Mouse (Mus musculus) heart, postnatal 36 days (tissue): Measurements from ENCODE around the gene Cox17. TPM values are rescaled to one million over a fixed set of nuclear protein-coding genes. Genes with fewer than 3 reads are reported as not detected.
"Not testable (repeated sequence)": the region's sequence is repeated elsewhere in the genome, so short reads cannot be mapped to it uniquely, and the experiment has no call there.

ENCODE experiments used
- DNase-seq, 2 experiments: peaks; one replicate each; pipeline ENCODE4 v3.0.0; 2021 to 2022
- intact Hi-C: fragments of 180-260 bp; cut with DNase I; formaldehyde crosslinking; loops from one replicate; pipeline ENCODE4 v1.15.1; 2025
- total RNA-seq, 2 experiments: library from RNA; stranded (reverse); gene quantifications; 2 replicates each; pipeline ENCODE4 v1.2.3; 2021

Cox17 gene
- 100 to 1,000 TPM; 313 to 334 TPM for total RNA-seq

DNA sequence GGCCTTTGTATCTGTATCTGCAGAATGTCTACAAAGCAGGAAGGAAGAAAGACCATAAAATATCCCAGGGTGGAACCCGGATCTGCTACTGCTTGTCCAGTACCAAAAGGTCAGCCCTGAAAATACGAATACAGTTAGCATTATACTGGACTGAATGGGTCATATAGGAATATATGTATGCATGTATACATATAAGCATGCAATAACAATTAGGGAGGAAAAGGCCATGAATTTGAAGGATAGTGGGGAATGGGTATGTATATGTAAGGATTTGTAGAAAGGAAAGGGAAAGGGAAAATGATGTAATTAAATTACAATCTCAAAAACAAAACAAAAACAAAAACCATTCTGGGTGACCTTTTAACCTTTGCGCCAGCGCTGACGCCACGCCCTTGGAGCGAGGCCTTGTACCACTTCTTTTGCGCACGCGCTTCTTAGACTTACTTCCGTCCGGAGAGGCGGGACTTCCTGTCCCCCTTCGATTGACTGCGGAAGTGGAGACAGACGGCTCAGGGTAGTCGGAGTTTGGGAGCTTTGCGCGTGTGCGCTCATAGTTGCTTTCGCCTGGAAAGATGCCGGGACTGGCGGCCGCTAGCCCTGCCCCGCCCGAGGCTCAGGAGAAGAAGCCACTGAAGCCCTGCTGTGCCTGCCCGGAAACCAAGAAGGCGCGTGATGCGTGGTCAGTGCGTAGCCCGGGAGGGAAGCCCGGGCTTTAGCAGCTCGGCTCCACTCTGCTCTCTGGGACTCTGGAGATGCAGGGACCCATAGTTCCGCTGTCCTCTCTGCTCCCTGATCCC lies at the start of gene Cox17, which contains the start of gene Gm21987:
Cox17 (plus strand) TSS at position 463 of the 797 bp plus-strand sequence.
Gm21987 (plus strand) TSS at position 512 of the 797 bp plus-strand sequence.
- DNase-seq = peak; percentile 93 to 94
- intact Hi-C loops = loop anchor here (1.0 to 10.0 kb wide), 2 partner anchors 106 to 378 kb away; partner anchors contain the start of gene Adprh

DNA sequence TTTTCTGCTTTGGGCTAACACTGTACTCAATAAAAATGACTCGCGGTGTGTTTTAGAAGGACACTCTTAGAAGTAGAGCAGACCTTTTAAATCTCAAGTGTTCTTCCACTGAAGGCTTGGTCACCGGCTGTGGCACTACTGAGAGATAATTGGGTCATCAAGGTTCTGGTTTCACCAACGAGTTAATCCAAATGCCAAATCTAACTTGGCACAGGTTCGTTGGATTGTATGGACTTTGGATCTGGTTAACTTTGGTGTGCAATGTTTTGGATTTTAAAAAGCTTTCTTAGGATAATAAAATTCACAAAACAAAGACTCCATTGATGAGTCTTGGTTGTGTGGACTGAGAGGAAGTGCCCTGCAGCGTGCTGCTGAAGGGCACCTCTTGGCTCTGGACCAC lies 48.4 kb upstream of the Cox17 start:
- no peak for DNase-seq
- intact Hi-C loops = no loop called here

GRCm38 (mm10) chr16:38302367-38302766 lies 44.4 kb upstream of the Cox17 start:
- intact Hi-C loops = no loop called here
- no peak for DNase-seq

DNA sequence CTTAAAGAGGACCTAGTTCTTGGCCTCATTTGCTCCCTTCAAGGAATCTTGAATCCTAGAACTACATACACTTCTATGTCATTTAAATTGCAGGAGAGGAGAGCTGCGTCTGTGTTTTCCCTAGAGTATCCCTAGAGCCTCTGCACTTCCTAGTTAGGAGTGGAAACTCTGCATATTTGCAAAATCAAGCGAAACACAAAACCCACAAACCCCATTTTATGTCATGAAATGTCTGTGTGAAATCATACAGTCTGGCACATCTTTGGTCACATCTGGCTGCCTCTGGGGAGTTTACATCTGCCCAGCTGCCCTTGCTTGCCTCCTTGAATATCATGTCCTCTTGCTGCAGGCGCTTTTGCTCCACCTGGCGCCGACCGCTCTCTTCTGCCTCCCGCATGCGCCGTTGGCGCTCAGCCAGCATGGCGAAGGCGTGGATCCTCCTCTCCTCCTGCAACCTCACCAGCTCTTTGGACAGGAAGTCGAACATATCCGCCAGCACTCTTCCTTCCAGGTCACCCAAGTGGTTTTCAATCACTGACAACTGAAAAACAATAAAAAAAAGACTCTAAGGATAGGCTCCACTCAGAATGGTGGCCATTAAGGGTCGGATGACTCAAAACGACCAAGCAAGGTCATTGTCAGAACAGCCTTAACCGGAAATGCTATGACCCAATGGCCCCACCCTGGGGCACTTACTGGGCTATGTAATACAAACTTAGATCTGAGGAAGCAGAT lies 42.2 kb upstream of the Cox17 start:
- DNase-seq = peak; percentile 14 to 32

DNA sequence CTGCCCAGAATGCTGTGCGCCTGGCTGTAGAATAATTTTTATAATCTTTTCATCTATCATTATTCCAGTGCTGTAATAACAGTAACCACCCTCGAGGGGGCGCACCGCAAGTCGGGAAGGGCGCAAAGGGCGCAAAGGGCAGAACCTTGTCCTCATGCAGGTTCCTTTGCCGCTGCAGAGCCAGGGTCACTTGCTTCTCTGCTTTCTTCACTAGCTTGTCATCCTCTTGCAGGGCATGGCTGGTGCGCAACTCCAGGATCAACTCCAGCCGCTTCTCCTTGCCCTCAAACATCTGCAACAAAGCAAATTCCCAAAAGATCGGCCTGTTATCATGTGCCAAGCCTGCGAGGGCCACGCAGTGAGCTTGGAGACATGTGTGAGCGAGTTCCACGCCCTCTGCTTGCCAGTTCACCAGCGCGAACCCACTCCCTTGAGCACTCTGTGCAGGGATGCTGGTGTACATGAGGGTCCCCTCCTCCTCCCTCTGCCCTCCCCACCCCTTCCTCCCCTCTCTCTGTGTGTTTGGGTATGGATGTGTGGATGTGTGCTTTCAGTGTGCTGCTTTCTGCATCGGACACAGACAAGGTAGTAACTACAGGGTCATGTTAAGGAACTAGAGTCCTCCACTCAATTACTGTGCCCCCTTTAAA lies 40.1 kb upstream of the Cox17 start:
- intact Hi-C loops = no loop called here
- no peak for DNase-seq

More for the DNA sequence above, 42.2 kb upstream of the Cox17 start:
- intact Hi-C loops = no loop called here

GRCm38 (mm10) chr16:38307221-38307605 lies 39.6 kb upstream of the Cox17 start:
- intact Hi-C loops = no loop called here
- no peak for DNase-seq

GRCm38 (mm10) chr16:38307651-38308050 lies 39.1 kb upstream of the Cox17 start:
- no peak for DNase-seq
- intact Hi-C loops = no loop called here

DNA sequence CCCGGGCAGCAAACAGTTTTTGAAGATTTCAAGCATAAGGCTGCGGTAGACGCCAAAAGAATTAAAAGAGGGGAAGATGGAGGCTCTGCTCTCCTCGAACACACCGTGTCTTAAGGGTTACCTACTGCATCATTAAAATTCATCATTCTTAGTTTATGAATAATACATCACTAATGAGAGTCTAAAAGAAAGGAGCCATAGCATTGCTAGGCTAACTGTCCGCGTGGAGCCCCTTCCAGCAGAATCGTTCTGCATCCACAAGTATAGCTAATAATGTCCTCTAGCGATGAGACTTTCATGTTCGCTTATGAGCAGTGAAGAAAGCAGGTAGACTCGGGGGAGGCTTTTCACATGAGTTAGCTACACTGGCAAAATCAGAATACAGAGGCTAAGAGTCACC lies 38.6 kb upstream of the Cox17 start:
- no peak for DNase-seq
- intact Hi-C loops = no loop called here

DNA sequence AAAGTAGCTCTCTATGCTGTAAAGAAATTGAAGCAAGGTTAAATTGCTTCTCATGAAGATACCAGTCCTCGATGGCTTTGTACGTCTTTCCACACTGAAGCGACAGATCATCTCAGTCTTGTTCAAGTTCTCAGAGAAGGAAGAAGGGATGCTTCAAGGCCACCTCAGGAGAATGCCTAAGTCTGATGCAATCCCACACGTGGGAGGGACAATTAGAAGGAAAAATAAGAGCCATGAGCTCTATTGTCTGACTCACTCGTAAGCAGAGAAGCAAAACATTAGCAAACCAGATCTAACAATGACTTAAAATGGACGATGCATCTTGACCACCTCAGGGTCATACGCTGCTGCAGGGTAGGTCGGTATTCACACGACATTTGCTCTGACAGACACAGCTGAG lies 28.3 kb upstream of the Cox17 start:
- intact Hi-C loops = no loop called here
- DNase-seq = no peak

- no peak for DNase-seq
- intact Hi-C loops = no loop called here
These were observed 27.7 kb upstream of the Cox17 start for GRCm38 (mm10) chr16:38319087-38319486.

DNA sequence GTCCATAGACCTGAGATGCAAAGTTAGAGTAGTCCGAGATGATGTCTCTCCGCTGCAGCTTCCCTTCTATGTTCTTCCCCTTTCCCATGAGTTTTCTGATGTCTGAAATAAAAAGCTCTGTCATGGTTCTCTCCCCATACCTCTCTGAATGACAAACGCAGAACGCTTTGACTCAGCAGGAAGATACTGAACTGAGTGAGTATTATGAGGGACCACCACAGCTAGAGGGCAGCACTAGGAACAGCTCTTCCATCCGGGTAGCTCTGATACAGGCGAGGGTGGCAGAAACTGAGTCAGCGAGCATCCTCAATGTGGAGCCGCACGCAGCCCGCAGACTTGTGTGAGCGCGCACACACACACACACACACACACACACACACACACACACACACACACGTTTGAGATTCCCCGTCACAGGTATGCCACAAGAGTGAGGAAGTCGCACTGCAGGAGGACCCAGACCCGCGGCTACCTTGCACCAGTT lies 25.3 kb upstream of the Cox17 start:
- peak; percentile 27 to 43 for DNase-seq
- intact Hi-C loops = no loop called here

- intact Hi-C loops = no loop called here
- DNase-seq = no peak
These were observed 22.5 kb upstream of the Cox17 start for GRCm38 (mm10) chr16:38324311-38324710.

GRCm38 (mm10) chr16:38326778-38327397 lies 19.9 kb upstream of the Cox17 start:
- no peak for DNase-seq
- intact Hi-C loops = no loop called here

- no peak for DNase-seq
- intact Hi-C loops = no loop called here
These were observed 17.5 kb upstream of the Cox17 start for GRCm38 (mm10) chr16:38329340-38329739.

DNA sequence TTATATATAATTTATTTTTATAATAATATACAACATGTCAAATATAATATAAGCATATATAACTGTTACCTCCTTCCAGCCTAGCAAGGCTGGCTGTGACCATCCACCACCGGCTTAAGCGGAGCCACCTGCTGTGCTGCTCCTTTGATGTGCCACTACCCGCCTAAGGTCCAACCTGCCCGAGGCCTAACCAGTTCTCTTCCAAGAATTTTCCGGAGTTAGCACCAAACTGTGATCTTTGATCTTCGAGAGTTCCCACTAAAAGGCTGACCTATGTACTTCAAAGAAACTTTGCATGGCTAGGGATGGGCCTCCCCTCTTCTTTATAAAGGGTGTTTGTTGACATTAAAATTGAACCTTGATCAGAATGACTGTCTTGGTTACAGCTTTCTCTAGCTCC lies 12.4 kb upstream of the Cox17 start:
- no peak for DNase-seq
- intact Hi-C loops = no loop called here

DNA sequence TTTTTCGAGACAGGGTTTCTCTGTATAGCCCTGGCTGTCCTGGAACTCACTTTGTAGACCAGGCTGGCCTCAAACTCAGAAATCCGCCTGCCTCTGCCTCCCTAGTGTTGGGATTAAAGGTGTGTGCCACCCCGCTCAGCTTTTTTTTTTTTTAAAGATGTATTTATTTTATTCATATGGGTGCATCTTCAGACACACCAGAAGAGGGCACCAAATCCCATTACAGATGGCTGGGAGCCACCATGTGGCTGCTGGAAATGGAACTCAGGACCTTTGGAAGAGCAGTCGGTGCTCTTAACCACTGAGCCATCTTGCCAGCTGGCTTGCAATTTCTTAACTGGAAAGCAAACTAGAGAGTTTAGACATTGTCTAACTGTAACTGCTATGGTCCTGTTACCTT lies 8.7 kb upstream of the Cox17 start:
- intact Hi-C loops, DNase-seq: not testable (repeated sequence)

- peak; percentile 70 to 76 for DNase-seq
- intact Hi-C loops = loop anchor here (5.0 to 10.0 kb wide), 2 partner anchors 254 to 383 kb away; partner anchors contain the start of gene Gsk3b
These were observed 5.1 kb upstream of the Cox17 start, which contains the start of gene Maats1 for GRCm38 (mm10) chr16:38341396-38342324. Gene Maats1 (minus strand): TSS chr16:38342143.

- peak in 1 of 2 experiments; percentile 20 for DNase-seq
- intact Hi-C loops = loop anchor here (1.0 to 10.0 kb wide), 4 partner anchors 137 to 380 kb away; partner anchors contain the start of gene Gsk3b
These were observed 1.7 kb upstream of the Cox17 start for GRCm38 (mm10) chr16:38344941-38345725.
